Mouse (Mus musculus) heart, postnatal 0 days (tissue): ENCODE measurements around the gene Zbtb39. TPM values are rescaled to one million over a fixed set of nuclear protein-coding genes. Genes with fewer than 3 reads are reported as not detected.

Experiments
- ATAC-seq: fragments of 200-750 bp; cut with Nextera tagmentation; 2 replicates; pipeline ENCODE4 v1.8.0; 2017; ENCODE audit warnings: low read depth, moderate number of reproducible peaks, moderate library complexity; ENCODE audit not compliant: insufficient read depth
- DNase-seq: peaks from one replicate; pipeline ENCODE4 v3.0.0-alpha.2; 2016; ENCODE audit warnings: low spot score
- H3K27ac ChIP-seq: fragments of 300-500 bp; sonication (generic); 2 replicates; pipeline ENCODE4 v1.5.1; 2014; ENCODE audit warnings: low read depth, mild to moderate bottlenecking
- H3K27me3 ChIP-seq: fragments of 300-500 bp; sonication (generic); 2 replicates; pipeline ENCODE4 v1.6.1; 2014; ENCODE audit warnings: low read length, mixed read lengths; ENCODE audit not compliant: control insufficient read depth, insufficient read depth
- H3K36me3 ChIP-seq: fragments of 300-500 bp; sonication (generic); replicated peaks from 2 replicates; pipeline ENCODE4 v1.6.1; 2014; ENCODE audit warnings: low read length, mixed read lengths; ENCODE audit not compliant: control insufficient read depth, insufficient read depth
- H3K4me1 ChIP-seq: fragments of 300-500 bp; sonication (generic); 2 replicates; pipeline ENCODE4 v1.6.1; 2014; ENCODE audit warnings: antibody characterized with exemption; ENCODE audit not compliant: control insufficient read depth, insufficient read depth
- H3K4me2 ChIP-seq: fragments of 300-500 bp; sonication (generic); 2 replicates; pipeline ENCODE4 v1.6.1; 2014; ENCODE audit warnings: low read depth, mild to moderate bottlenecking, low read length, moderate library complexity
- H3K4me3 ChIP-seq: fragments of 300-500 bp; sonication (generic); 2 replicates; pipeline ENCODE4 v1.5.1; 2014; ENCODE audit warnings: low read depth, low read length
- H3K9ac ChIP-seq: fragments of 300-500 bp; sonication (generic); replicated peaks from 2 replicates; pipeline ENCODE4 v1.6.1; 2014; ENCODE audit warnings: low read depth, low read length, mixed read lengths
- H3K9me3 ChIP-seq: fragments of 300-500 bp; sonication (generic); replicated peaks from 2 replicates; pipeline ENCODE4 v1.6.1; 2016; ENCODE audit warnings: low read length; ENCODE audit not compliant: control insufficient read depth
- CTCF ChIP-seq: IDR thresholded peaks from 2 replicates; pipeline ENCODE4 v1.5.1; 2016; ENCODE audit warnings: antibody characterized with exemption, control low read depth, low read depth
- EP300 ChIP-seq: IDR thresholded peaks from 2 replicates; pipeline ENCODE4 v1.6.1; 2016; ENCODE audit warnings: antibody characterized with exemption, low read depth
- whole genome bisulfite sequencing: fragments of 180-500 bp; shearing (Covaris S2); extraction: QIAGEN DNeasy Blood & Tissue Kit; methylation state at CpG from one replicate; pipeline ENCODE4 v1.1.7; 2014; 5-methylcytosine and 5-hydroxymethylcytosine counted together
- polyA plus RNA-seq: library from polyadenylated mRNA; unstranded; fragments of >200 nt; fragmentation: Nextera tagmentation; extraction: Ambion mirVana; gene quantifications from 2 replicates; pipeline ENCODE4 v1.2.1, GENCODE M21; 2015
- total RNA-seq: library from RNA; depleted of rRNA; stranded (reverse); fragments of >200 nt; gene quantifications from 2 replicates; pipeline ENCODE4 v1.2.3, GENCODE M21; 2014; ENCODE audit warnings: low replicate concordance

Gene Zbtb39
- total and polyA plus RNA-seq, 2 experiments from 2014 or later, result 0.94 to 5.8 TPM

DNA sequence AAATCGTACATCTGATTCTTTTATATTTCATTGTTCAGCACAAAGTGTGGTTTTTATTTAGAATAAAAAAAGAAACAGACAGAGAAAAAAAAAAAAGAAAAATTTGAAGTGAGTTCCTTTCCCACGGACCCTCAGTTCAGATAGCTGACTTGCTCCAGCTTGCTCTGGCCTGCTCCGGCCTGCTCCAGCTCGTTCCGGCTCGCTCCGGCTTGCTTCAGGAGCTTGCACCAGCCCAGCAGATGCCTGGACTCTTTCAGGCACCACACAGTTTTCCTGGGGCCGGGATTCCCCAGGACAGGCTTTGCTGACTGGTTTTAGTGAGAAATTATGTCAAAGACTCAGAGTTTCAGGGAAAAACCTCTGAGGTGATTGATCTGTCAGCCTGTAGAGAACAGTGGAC is 7.9 kb downstream of the Zbtb39 start:
- WGBS, result 81% methylated on average over 8 of the region's 8 CpGs
- 0 out of 2 replicates have a peak overlapping the region, but pooled peaks have one; percentile 2 for H3K4me2 ChIP-seq
- ATAC-seq, result no peak
- H3K9ac ChIP-seq, result no peak overlapping the region
- no peaks in the 10 kb centered on the region for H3K9me3 ChIP-seq
- peaks cover 51% of the 10 kb centered on the region for H3K36me3 ChIP-seq
- H3K27me3 ChIP-seq, result no peaks in the 10 kb centered on the region
- no peaks in the 10 kb centered on the region; the same call in 1 of the 2 replicates for H3K4me1 ChIP-seq
- TF ChIP-seq EP300, result no peak
- TF ChIP-seq CTCF, result no peak
- H3K4me3 ChIP-seq, result no peak overlapping the region
- H3K27ac ChIP-seq, result no peak overlapping the region
- DNase-seq, result no peak

DNA sequence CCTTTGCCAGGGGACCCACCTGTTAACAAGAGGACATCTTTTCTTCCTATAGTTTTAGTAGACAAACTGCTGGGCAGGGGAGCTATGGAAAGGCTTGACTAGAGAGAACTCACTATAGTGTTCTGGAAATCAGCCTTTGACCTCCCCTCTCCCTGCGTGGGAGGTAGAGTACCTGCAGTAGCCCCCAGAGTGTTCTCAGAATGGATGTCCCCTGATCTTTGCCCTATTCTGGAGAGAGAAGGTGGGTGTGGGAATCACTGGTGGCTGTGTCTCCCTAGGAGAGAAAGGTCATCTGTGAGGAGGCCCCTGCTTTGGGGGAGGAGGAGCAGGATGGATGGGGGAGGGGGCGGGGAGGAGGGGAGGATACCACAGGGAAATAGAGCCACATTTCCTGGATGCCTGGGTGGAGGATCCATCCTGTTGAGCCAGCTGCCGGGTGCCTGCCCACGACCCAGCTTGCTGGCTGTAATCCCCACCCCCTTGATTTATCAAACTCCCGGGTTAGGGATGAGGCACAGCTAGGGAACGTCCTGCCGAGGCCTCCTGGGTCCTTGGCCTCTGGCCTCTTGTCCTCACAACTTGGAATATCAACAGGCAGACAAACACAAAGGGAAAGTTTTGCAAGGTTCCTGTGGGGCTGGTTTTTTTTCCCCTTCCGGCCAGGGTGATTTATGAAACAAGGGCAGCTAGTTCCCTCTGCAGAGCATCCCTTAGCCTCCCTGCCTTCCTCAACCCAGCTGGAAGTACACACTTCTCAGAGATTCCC is 9.7 kb downstream of the Zbtb39 start:
- H3K4me3 ChIP-seq, result peak overlapping the region; percentile 39
- no peaks in the 10 kb centered on the region; the same call in 1 of the 2 replicates for H3K4me1 ChIP-seq
- H3K4me2 ChIP-seq, result peak overlapping the region; percentile 57
- DNase-seq (no peak), ATAC-seq (peak; percentile 37)
- TF ChIP-seq EP300 (no peak), CTCF (no peak)
- no peak overlapping the region for H3K9ac ChIP-seq
- H3K27ac ChIP-seq, result peak overlapping the region; percentile 52
- H3K36me3 ChIP-seq, result peaks cover 34% of the 10 kb centered on the region
- 6% methylated on average over 8 of the region's 8 CpGs for WGBS
- no peaks in the 10 kb centered on the region for H3K9me3 ChIP-seq
- no peaks in the 10 kb centered on the region for H3K27me3 ChIP-seq

DNA sequence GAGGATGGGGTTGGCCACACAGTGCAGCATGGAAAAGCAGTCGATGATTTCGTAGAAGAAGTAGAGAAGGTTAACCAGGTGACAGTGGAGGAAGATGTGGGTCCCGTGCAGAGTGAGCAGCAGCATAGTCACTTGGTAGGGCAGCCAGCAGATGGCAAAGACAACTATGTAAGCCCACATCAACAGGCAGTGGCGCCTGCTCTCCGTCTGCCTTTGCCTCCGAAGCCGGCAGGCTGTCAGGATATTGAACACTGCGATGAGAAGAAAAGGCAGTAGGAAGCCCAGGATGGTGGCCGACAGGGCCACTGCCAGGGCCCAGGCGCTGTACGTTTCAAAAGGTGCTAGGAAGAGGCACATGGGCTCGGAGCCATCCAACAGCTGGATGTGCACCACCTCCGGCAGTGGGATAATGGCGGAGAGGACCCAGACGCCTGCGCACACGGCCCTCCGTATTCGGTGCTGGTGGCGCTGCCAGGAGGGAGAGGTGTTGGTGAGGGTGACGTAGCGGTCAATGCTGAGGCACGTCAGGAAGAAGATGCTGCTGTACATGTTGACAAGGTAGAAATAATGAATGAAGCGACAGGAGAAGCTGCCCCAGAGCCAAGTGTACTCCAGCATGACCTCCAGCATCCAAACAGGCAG is 10.9 kb downstream of the Zbtb39 start:
- H3K4me3 ChIP-seq, result peak overlapping the region; percentile 39
- peak overlapping the region; percentile 50 for H3K9ac ChIP-seq
- DNase-seq, result no peak
- H3K4me1 ChIP-seq, result peaks cover 6% of the 10 kb centered on the region; the same call in 1 of the 2 replicates
- peak overlapping the region; percentile 57 for H3K4me2 ChIP-seq
- H3K9me3 ChIP-seq, result no peaks in the 10 kb centered on the region
- H3K36me3 ChIP-seq, result peaks cover 23% of the 10 kb centered on the region; the same call in 1 of the 2 replicates
- H3K27me3 ChIP-seq, result no peaks in the 10 kb centered on the region
- peak overlapping the region; percentile 52 for H3K27ac ChIP-seq
- 34% methylated on average over 24 of the region's 24 CpGs for WGBS
- no peak for ATAC-seq
- TF ChIP-seq CTCF (no peak), EP300 (no peak)

DNA sequence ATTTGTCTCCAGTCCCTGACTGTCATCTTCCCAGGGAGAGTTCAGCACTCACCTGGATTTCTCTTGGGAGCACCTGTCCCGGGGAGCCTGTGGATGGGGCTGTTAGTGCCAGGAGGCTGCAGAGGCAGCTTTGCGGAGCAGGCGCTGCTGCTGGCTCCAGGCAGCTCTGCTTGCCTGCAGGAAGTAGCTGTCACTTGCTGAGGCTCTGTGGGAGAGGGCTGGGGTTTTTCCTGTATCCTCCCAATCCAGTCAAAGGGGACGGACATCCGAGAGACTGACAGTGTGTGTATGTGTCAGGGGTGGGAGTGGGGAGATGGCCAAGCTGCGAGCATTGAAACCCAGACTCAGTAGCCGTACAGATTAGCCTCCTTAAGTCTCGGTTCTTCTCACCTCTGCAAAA is 12.2 kb downstream of the Zbtb39 start, which contains the start of gene Gpr182:
TSS of gene Gpr182 (minus strand) at position 185 of the 400 bp plus-strand sequence.
- Histone ChIP-seq H3K27me3 (no peaks in the 10 kb centered on the region), H3K4me2 (peak within 1 kb of the TSS; percentile 57), H3K4me1 (peaks cover 11% of the 10 kb centered on the region; the same call in 1 of the 2 replicates), H3K4me3 (peak within 1 kb of the TSS; percentile 39), H3K36me3 (peaks cover 12% of the 10 kb centered on the region; the same call in 1 of the 2 replicates), H3K27ac (peak within 1 kb of the TSS; percentile 34; the same call in 1 of the 2 replicates), H3K9ac (peak within 1 kb of the TSS; percentile 26; the same call in 1 of the 2 replicates), H3K9me3 (no peaks in the 10 kb centered on the region)
- 41% methylated on average over 8 of the region's 8 CpGs for WGBS
- DNase-seq (peak; percentile 63), ATAC-seq (peak; percentile 62)
- TF ChIP-seq EP300 (no peak), CTCF (no peak)

DNA sequence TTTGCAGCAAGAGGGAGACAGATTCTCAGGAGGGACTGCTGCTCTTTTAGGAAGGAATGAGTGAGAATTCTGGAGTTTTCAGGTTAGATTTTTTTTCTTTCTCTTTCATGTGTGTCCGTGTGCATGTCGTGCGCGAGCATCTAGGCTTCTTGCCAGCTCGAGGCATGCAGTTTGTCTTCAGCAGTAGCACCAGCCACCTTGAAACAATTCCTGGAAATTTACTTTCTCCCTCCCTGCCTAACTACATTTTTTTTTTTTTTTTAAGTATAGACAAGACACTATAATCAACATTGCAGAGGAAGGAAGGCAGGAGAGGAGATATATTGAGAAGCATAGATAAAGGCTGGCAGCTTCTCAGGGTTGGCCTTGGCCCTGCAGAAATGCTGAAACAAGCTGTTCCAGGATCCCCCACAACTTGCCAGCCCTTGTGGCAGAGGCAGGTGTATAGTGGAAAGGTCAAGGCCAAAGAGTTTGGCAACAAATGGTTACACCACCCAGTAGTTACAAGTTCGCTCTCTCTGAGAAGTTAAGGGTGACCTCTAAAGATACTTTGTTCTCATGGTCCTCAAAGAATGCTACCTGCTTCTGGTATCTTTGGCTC is 15.3 kb downstream of the Zbtb39 start:
- 40% methylated on average over 6 of the region's 6 CpGs for WGBS
- no peaks in the 10 kb centered on the region for H3K27me3 ChIP-seq
- H3K4me3 ChIP-seq, result no peak overlapping the region
- DNase-seq (no peak), ATAC-seq (no peak)
- TF ChIP-seq EP300 (peak; percentile 58; the same call in 1 of the 2 replicates), CTCF (no peak)
- peak overlapping the region; percentile 54 for H3K27ac ChIP-seq
- H3K9ac ChIP-seq, result no peak overlapping the region
- peaks cover 11% of the 10 kb centered on the region; the same call in 1 of the 2 replicates for H3K4me1 ChIP-seq
- H3K4me2 ChIP-seq, result no peak overlapping the region
- no peaks in the 10 kb centered on the region for H3K9me3 ChIP-seq
- no peaks in the 10 kb centered on the region for H3K36me3 ChIP-seq
